Mouse (Mus musculus) kidney, embryonic 15.5 days (tissue): ENCODE data around the gene Samd4. TPM values are rescaled to one million over a fixed set of nuclear protein-coding genes. Genes with fewer than 3 reads are reported as not detected.
A peak's percentile ranks its signal among the peaks of the same experiment; 100 is the strongest.

Experiments used
- ATAC-seq: fragments of 200-750 bp; cut with Nextera tagmentation; replicated peaks from 2 replicates; pipeline ENCODE4 v1.8.0; 2017; ENCODE audit warnings: moderate TSS enrichment; ENCODE audit not compliant: low FRiP score
- H3K27ac ChIP-seq: fragments of 300-500 bp; sonication (generic); 2 replicates; pipeline ENCODE4 v1.5.1; 2015; ENCODE audit warnings: mild to moderate bottlenecking, inconsistent platforms
- H3K27me3 ChIP-seq: fragments of 300-500 bp; sonication (generic); 2 replicates; pipeline ENCODE4 v1.6.1; 2015; ENCODE audit warnings: inconsistent platforms
- H3K36me3 ChIP-seq: fragments of 300-500 bp; sonication (generic); 2 replicates; pipeline ENCODE4 v1.6.1; 2015; ENCODE audit warnings: inconsistent platforms
- H3K4me1 ChIP-seq: fragments of 300-500 bp; sonication (generic); 2 replicates; pipeline ENCODE4 v1.6.1; 2015; ENCODE audit warnings: inconsistent platforms
- H3K4me2 ChIP-seq: fragments of 300-500 bp; sonication (generic); 2 replicates; pipeline ENCODE4 v1.6.1; 2015; ENCODE audit warnings: moderate library complexity, mild to moderate bottlenecking, inconsistent platforms
- H3K4me3 ChIP-seq: fragments of 300-500 bp; sonication (generic); replicated peaks from 2 replicates; pipeline ENCODE4 v1.5.1; 2015; ENCODE audit warnings: mild to moderate bottlenecking, inconsistent platforms
- H3K9ac ChIP-seq: fragments of 300-500 bp; sonication (generic); 2 replicates; pipeline ENCODE4 v1.6.1; 2015; ENCODE audit warnings: mild to moderate bottlenecking, inconsistent platforms
- H3K9me3 ChIP-seq: fragments of 300-500 bp; sonication (generic); replicated peaks from 2 replicates; pipeline ENCODE4 v1.6.1; 2016; ENCODE audit warnings: inconsistent platforms
- WGBS: fragments of 180-500 bp; shearing (Covaris S2); methylation state at CpG from one replicate; pipeline ENCODE4 v1.1.7; 2015; ENCODE audit warnings: mixed read lengths; 5-methylcytosine and 5-hydroxymethylcytosine counted together
- polyA plus RNA-seq: library from polyadenylated mRNA; unstranded; fragments of >200 nt; fragmentation: Nextera tagmentation; extraction: Ambion mirVana; gene quantifications from 2 replicates; pipeline ENCODE4 v1.2.1, GENCODE M21; 2015

The Samd4 gene
- polyA plus RNA-seq, 1 experiment from 2014 or later: 5.2 TPM

DNA sequence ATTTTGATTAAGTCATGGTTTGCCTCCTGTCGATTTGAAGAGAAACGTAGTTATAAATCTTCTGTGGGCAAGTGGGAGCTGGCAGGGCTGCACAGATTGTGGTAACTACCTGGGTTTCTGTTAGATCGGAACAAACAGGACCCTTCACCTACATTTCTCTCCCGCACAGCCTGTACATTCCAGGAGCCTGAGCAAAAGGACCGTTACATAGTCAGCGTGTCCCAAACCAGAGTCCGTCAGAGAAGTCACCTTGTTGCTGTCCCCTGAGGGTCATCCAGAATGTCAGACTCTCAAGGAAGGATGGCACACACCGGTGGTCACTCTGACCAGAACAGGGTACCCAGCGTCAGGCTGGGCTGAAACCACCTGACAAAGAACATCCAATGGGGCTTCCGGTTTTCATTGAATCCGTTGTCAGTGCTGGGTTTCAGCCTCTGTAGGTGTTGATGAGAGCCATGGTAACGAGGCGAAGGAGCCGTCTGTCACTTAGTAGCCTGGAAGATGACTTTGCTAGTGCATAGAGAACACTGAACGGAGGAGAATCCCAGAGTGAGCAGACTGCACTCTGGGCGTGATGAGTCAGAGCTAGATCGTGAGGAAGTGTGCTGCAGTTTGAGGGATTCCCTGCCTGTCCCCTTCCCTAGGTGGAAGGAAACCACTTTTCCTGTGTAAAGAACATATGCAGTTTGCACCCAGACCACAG is 98.2 kb downstream of the Samd4 start:
- Histone ChIP-seq H3K9me3 (no peaks in the 10 kb centered on the region), H3K9ac (no peak overlapping the region), H3K27ac (no peak overlapping the region), H3K4me1 (peaks cover 4% of the 10 kb centered on the region), H3K4me3 (no peak overlapping the region), H3K27me3 (no peaks in the 10 kb centered on the region), H3K4me2 (no peak overlapping the region), H3K36me3 (no peaks in the 10 kb centered on the region)
- no peak for ATAC-seq
- WGBS: 71% methylated on average over 17 of the region's 17 CpGs

DNA sequence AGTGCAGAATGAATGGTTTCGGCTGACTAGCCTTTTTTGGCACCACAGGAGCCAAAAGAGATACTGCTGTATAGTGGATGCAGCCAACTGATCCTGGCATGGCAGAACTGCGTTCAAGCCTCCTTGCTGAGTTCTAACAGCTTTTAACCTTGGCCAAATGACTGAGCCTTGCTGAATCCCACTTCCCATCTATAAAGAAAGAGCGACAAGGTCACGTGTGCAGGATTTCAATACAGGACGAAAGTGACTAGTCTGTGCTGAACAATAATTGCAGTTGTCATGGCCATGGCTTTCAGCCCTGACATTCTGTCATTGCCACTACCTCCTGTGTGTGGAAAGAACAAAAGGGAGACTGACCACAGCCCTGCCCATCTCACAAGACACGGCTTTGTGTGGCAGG is 99.5 kb downstream of the Samd4 start:
- 84% methylated on average over 6 of the region's 6 CpGs for WGBS
- Histone ChIP-seq H3K4me3 (no peak overlapping the region), H3K27ac (no peak overlapping the region), H3K9ac (no peak overlapping the region), H3K36me3 (no peaks in the 10 kb centered on the region), H3K9me3 (no peaks in the 10 kb centered on the region), H3K4me1 (peaks cover 3% of the 10 kb centered on the region), H3K27me3 (no peaks in the 10 kb centered on the region), H3K4me2 (no peak overlapping the region)
- no peak for ATAC-seq

DNA sequence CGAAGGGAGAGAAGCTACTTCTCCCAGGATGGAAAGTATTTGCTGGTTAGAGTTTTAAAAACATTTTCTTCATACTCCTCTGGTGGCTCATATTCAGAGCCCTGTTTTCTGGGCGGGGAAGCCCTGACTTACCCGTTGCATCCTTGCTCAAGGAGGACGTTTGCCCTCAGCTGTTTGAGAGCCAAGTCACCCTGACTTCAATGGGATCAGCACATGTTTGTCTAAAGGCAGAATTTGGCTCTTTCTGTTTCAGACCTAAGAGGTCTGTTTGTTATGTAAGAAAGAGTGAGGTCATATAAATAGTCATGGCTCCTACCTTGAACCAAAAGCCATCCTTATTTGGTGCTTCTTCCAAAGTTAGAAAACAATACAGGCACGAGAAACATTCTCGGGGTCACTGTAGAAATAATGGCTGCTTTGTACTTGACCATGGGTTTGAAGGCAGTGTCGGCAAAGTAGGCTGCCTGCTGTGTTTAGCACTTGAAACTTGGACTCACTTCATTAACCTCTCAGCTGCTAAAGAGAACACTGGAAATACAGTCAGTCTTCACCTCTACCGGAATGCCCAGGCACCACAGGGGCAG is 102.0 kb downstream of the Samd4 start:
- Histone ChIP-seq H3K27ac (no peak overlapping the region), H3K36me3 (no peaks in the 10 kb centered on the region), H3K9me3 (no peaks in the 10 kb centered on the region), H3K9ac (no peak overlapping the region), H3K4me2 (no peak overlapping the region), H3K4me3 (no peak overlapping the region), H3K27me3 (no peaks in the 10 kb centered on the region), H3K4me1 (no peaks in the 10 kb centered on the region)
- peak; percentile 49; the same call in 1 of the 2 replicates for ATAC-seq
- 60% methylated on average over 8 of the region's 8 CpGs for WGBS

DNA sequence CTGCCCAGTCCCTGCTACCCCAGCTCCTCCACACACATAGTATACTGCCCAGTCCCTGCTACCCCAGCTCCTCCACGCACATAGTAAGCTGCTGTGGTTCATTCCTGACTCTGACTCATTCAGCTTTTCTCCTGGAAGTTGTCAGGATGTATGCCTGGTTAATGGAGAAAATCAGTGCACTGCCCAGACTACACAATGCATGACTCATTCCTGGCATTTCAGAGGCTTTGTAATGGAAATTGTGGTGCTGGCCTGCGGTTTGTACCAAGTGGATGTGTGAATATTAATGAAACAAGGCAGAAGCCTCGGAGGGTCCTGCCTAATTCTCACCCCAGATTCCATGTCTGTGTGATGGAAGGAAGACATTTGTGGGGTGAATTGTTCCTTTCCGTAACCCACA is 107.0 kb downstream of the Samd4 start:
- Histone ChIP-seq H3K27ac (no peak overlapping the region), H3K9me3 (no peaks in the 10 kb centered on the region), H3K27me3 (no peaks in the 10 kb centered on the region), H3K4me1 (no peaks in the 10 kb centered on the region), H3K4me3 (no peak overlapping the region), H3K4me2 (no peak overlapping the region), H3K36me3 (no peaks in the 10 kb centered on the region), H3K9ac (no peak overlapping the region)
- WGBS: 66% methylated on average over 4 of the region's 4 CpGs
- ATAC-seq: no peak

DNA sequence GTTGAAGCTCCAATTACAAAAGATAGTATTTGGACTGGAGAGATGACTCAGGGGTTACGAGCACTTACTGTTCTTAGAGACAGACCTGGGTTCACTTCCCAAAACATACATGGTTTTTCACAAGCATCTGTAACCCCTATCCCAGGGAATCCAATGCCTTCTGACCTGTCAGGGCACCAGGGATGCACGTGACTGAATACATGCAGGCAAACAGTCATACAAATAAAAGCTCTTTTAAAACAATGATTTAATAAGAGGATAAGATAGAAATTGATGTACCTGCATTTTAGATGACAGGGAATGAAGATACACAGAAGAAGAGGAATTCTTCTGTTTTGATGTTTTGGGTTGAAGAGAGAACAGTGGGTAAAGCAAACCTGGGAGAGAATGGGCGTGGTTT is 107.8 kb downstream of the Samd4 start:
- H3K27ac ChIP-seq: no peak overlapping the region
- no peaks in the 10 kb centered on the region for H3K27me3 ChIP-seq
- WGBS: 86% methylated on average over 3 of the region's 3 CpGs
- no peaks in the 10 kb centered on the region for H3K9me3 ChIP-seq
- H3K9ac ChIP-seq: no peak overlapping the region
- H3K4me2 ChIP-seq: no peak overlapping the region
- no peak for ATAC-seq
- H3K36me3 ChIP-seq: no peaks in the 10 kb centered on the region
- no peak overlapping the region for H3K4me3 ChIP-seq
- no peaks in the 10 kb centered on the region for H3K4me1 ChIP-seq

DNA sequence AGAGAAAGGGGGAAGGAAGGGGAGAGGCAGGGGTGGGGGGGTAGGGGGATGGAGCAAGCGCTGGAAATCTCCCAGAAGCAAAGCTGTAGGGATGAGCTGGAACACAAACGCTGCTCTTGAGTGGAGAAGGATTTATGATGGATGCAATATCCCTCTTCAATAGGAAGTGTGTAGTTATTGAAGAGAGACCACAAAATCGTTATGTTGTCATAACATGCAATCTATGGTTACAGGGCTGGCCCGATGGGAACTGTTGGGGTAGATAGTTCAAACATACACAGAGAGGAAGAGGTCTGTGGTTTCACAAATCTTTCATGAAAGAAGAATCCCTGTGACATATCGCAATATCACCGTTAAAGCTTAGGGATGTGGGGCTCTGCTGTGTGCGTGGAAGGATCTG is 112.0 kb downstream of the Samd4 start:
- no peak overlapping the region for H3K4me2 ChIP-seq
- no peaks in the 10 kb centered on the region for H3K9me3 ChIP-seq
- H3K36me3 ChIP-seq: no peaks in the 10 kb centered on the region
- no peak overlapping the region for H3K4me3 ChIP-seq
- H3K4me1 ChIP-seq: 0 out of 2 replicates have a peak, but pooled peaks cover under 1% of the 10 kb centered on the region
- H3K9ac ChIP-seq: no peak overlapping the region
- H3K27ac ChIP-seq: no peak overlapping the region
- no peaks in the 10 kb centered on the region for H3K27me3 ChIP-seq
- 84% methylated on average over 7 of the region's 7 CpGs for WGBS
- no peak for ATAC-seq

DNA sequence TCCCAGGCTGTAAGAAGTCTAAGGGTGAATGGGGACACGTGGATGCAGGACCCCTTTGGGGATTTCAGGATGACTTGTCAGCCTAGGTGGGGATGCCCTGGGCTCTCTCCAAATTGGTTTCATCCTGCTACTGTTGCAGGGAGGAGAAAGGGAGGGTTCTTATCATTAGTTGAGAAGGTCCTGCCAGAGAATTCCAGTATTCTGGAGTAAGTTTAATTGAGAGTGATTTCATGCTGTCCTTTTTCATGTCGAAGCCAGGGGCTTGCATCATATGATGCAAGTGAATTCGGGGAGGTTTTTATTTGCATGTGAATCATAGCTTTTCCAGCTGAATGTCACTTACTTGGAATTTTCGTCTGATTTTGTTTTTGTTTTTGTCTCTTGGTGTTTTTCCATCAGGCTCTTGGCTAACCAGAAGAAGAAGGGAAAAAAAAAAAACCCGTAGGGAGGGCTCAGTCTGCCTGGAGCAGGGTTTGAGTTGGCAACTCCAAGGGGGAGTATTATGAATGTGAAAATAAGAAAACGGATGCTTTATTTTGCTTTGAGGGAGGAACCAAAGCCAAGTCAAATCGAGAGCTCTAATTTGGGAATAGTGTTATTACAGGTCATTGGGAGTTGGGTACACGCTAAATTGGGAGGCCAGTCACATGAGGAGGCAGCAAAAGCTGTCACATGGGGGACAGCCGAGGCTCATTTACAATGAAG is 116.8 kb downstream of the Samd4 start:
- Histone ChIP-seq H3K9me3 (no peaks in the 10 kb centered on the region), H3K4me2 (no peak overlapping the region), H3K36me3 (no peaks in the 10 kb centered on the region), H3K27me3 (no peaks in the 10 kb centered on the region), H3K4me3 (no peak overlapping the region), H3K9ac (no peak overlapping the region), H3K4me1 (0 out of 2 replicates have a peak, but pooled peaks cover 5% of the 10 kb centered on the region), H3K27ac (no peak overlapping the region; the same call in 1 of the 2 replicates)
- no peak for ATAC-seq
- WGBS: 46% methylated on average over 9 of the region's 9 CpGs

DNA sequence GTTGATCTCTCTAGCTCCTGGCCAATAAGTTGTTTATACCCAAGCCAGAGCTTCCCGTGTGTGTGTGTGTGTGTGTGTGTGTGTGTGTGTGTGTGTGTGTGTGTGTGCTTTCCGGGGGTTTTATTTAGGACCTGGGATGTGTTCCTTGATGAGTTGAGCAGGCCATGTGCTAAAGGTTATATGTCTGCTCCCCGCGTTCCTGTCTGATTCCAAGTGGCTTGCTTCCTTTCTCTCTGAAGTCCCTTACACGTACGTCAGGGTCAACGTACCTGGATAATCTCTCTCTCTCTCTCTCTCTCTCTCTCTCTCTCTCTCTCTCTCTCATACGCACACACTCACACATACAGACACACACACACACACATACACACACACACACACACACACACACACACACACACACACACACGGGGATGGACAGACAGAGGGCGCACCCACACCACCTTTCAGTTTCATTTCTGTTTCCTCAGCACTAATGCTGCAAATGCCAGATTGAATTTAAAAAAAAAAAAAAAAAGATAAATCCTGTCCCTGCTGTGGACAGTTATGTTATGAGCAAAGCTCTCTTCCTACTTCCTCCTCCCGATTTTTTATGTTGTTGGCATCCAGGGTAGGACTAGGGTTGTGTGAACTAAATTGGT is 117.6 kb downstream of the Samd4 start:
- ATAC-seq: no peak
- Histone ChIP-seq H3K9me3 (no peaks in the 10 kb centered on the region), H3K9ac (no peak overlapping the region), H3K36me3 (no peaks in the 10 kb centered on the region), H3K4me2 (no peak overlapping the region), H3K4me3 (no peak overlapping the region), H3K27me3 (no peaks in the 10 kb centered on the region), H3K4me1 (0 out of 2 replicates have a peak, but pooled peaks cover 5% of the 10 kb centered on the region), H3K27ac (no peak overlapping the region)
- WGBS: 80% methylated on average over 11 of the region's 11 CpGs

DNA sequence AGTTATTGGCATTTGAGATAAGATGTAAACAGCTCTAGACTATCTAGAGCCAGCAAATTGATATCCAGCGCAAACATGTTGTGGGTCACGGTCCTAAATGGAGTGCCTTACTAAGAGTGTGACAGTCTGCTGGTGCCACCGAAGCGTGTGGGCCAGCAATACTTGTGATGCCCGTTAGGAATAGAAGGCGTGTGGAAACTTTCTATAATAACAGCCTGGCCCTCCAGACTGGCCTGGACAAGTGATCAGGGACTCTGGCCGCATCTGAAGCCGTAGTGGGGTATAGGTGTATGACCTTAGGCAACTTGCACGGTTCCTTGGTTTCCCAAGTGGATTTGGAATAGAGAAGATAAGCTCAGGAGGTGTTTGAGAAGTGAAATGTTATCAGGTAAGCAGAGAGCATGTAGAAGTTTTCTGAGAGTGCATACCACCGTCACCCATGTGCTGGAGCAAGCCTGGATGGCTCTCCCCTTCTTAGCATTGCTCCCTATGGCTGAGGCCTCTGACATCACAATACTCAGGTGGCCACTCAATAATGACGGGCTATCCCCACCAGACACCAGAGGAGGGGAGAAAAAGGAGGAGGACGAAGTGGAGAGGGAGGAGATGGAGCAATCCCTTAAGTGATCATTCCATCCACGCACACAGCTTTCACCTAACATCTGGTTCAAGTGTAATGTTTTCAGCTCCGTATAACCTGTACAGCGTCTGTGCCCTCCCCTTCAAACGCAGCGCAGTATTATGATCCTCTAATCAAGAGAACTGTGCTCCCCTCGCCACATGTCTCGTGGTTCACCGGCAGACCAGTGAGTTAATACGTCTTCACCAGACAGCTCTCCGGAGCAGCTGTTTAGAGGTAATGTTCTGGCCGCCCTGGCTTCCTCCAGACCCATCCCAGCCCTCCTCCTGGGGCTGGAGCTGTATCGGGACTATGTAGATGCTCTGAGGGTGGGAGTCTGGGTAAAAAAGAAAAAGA is 118.4 kb downstream of the Samd4 start:
- H3K36me3 ChIP-seq: no peaks in the 10 kb centered on the region
- H3K9me3 ChIP-seq: no peaks in the 10 kb centered on the region
- no peak overlapping the region for H3K4me2 ChIP-seq
- no peaks in the 10 kb centered on the region for H3K27me3 ChIP-seq
- H3K4me1 ChIP-seq: 0 out of 2 replicates have a peak, but pooled peaks cover 5% of the 10 kb centered on the region
- WGBS: 62% methylated on average over 24 of the region's 24 CpGs
- no peak overlapping the region for H3K9ac ChIP-seq
- no peak for ATAC-seq
- H3K4me3 ChIP-seq: no peak overlapping the region
- no peak overlapping the region for H3K27ac ChIP-seq

DNA sequence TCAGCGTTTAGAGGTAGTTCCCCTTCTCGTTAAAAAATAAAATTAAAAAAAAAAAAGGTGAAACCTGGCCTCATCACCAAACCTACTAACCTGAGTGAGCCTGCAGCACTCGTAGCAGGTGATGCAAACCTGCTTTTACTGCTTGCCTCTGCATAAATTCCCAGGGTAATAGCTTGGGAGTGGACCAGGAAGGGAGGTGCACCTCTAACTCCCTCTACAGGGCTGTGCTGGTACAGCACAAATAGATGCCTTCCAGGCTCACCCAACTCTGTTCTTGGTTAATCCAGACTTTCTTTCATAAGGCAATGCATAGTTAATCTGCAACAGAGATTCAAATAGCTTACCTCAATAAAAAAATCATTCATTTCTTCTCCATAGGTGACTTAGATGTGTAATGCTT is 121.5 kb downstream of the Samd4 start:
- Histone ChIP-seq H3K36me3 (no peaks in the 10 kb centered on the region), H3K4me1 (0 out of 2 replicates have a peak, but pooled peaks cover 5% of the 10 kb centered on the region), H3K9ac (no peak overlapping the region), H3K4me2 (no peak overlapping the region), H3K9me3 (no peaks in the 10 kb centered on the region), H3K27me3 (no peaks in the 10 kb centered on the region), H3K27ac (no peak overlapping the region), H3K4me3 (no peak overlapping the region)
- ATAC-seq: no peak
- WGBS: 24% methylated on average over 3 of the region's 3 CpGs
